Mouse (Mus musculus): ENCODE results near the gene Ear2. TPM values are rescaled to one million over a fixed set of nuclear protein-coding genes. Genes with fewer than 3 reads are reported as not detected.
"Not testable (repeated sequence)": the region's sequence is repeated elsewhere in the genome, so short reads cannot be mapped to it uniquely, and the experiment has no call there.

The Ear2 gene
- not detected in 2 replicates for polyA plus RNA-seq (2012; ENCODE audit: insufficient read depth, insufficient read length, missing spikeins)

DNA sequence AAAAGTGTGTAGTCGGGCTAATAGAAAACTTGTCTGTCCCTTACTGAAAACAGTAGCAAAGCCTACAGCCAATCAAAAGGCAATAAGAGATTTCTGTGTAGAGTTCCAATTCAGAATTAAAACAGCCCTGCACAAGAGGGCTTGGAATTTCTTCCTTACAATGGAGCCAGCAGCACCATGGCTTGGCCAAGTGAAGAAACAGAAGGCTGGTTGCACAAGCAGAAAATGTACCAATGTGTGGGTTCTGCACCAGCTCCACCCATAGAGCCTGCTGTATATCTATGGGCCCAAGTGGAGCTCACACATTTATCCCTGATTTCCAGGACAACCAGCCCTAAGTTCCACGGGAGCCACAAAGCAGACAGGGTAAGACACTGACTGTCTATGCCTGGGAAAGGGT, at the start of gene Ear2:
Gene Ear2, plus strand, starts transcription at position 301 of the 400 bp plus-strand sequence.
- not testable (repeated sequence) for H3K4me1 ChIP-seq (ENCODE audit: control insufficient read depth, insufficient read depth, low read length); H3K27ac ChIP-seq (ENCODE audit: insufficient read depth, low read depth, low read length); H3K4me3 ChIP-seq (ENCODE audit: insufficient read depth, low read length)

DNA sequence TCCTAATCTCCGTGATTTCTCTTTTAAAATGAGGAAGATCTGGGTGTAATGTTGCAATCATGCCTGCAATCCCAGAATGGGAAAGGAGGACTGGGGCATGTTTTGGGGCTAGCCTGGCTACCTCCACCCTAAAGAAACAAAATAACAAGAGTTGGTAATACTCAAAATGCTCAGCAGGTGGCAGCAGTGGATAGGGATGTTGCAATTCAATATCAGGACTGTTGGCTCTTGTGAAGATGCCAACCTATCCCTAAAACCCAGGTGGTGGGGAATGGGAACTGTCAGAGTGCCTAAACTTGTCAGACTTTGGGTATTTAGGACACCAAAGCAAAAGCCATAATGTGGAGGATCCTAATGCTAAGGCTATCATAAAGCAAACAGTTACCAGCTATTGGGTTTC, 34.6 kb upstream of the Ear2 start:
- not testable (repeated sequence) for H3K27ac ChIP-seq (ENCODE audit: insufficient read depth, low read depth, low read length); H3K4me1 ChIP-seq (ENCODE audit: control insufficient read depth, insufficient read depth, low read length)

DNA sequence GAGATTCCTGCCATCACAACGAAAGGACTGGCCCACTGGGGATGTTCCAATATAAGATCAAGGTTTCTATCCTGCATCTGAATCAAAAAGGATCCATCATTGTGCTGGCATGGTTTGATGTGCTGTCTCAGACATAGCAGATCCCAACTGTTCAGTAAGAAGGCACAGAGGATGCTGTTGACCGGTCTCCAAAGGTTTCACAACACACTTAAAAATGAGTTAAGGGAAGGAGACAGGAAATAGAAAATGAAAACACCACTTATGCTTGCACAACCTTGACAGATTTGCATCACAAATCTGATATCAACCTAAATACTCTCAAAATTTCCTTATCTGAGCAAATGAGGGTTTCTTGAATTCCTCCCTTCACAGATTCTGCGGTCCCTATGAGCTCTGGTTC, 31.9 kb upstream of the Ear2 start:
- H3K4me3 ChIP-seq (ENCODE audit: insufficient read depth, low read length); H3K27ac ChIP-seq (ENCODE audit: insufficient read depth, low read depth, low read length); H3K4me1 ChIP-seq (ENCODE audit: control insufficient read depth, insufficient read depth, low read length): not testable (repeated sequence)

More for the DNA sequence above, 34.6 kb upstream of the Ear2 start:
- not testable (repeated sequence) for H3K4me3 ChIP-seq (ENCODE audit: insufficient read depth, low read length)

DNA sequence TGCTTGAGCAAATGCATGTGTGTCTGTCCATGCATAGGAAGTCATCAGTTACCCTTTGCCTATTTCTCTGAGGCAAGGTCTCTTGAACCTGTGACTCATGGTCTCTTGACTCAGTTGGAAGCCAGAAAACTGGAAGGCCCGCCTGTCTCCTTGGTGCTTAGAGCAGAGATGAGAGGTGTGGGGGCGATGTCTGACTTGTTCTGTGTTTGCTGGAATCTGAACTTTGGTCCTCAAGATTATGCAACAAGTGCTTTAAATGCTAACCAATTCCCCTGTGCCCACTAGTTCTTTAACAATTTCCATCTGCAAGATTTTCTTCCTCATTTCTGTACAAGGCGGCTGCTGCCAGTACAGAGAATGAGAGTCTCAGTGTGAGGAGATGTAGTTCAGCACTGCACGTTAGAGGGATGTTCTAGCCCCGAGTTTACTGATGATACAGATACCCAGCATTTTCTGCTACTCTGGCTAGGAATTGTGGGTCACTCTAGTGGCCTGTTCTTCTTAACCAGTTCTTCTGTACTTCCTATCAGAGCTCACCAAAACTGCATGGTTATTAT, 24.6 kb upstream of the Ear2 start:
- not testable (repeated sequence) for H3K4me1 ChIP-seq (ENCODE audit: control insufficient read depth, insufficient read depth, low read length); H3K4me3 ChIP-seq (ENCODE audit: insufficient read depth, low read length); H3K27ac ChIP-seq (ENCODE audit: insufficient read depth, low read depth, low read length)

DNA sequence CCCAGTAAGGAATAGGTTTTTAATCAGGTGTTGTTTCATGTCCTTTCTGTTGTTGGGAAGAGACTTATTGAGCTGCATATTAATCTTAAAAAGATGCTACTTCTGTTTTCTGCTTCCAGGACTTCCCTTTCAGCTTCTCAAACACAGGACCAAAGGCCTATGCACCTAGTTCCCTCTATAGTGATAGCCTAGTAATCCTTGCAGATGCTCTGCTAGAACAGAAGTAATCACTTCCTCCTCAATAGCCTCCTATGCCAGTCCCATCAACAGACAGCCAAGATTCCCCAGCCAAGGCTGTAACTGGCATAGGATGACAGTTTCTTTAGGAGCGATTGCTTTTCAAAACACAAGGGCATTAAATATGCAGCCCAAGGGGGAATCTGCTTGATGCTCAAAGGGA, 15.9 kb upstream of the Ear2 start:
- H3K4me1 ChIP-seq (ENCODE audit: control insufficient read depth, insufficient read depth, low read length); H3K27ac ChIP-seq (ENCODE audit: insufficient read depth, low read depth, low read length); H3K4me3 ChIP-seq (ENCODE audit: insufficient read depth, low read length): not testable (repeated sequence)

DNA sequence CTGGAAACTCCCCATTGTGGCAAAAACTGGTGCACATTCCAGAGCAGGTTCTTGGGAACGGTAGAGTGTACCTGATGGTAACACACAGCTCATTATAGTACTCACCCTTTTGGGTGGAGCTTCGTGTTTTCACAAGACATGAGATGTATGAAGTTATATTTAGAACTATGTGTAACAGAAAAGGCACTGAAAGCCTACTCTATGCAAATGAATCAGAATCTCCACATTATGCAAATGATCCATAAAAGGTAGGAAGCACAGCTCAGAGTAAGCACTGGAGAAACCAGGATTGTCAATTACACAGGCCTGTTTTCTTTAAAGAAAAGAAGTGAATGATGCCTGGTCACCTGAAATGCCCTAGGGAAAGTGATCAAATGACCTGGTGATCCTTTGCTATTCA, 14.9 kb upstream of the Ear2 start:
- H3K4me3 ChIP-seq (ENCODE audit: insufficient read depth, low read length); H3K27ac ChIP-seq (ENCODE audit: insufficient read depth, low read depth, low read length); H3K4me1 ChIP-seq (ENCODE audit: control insufficient read depth, insufficient read depth, low read length): not testable (repeated sequence)

DNA sequence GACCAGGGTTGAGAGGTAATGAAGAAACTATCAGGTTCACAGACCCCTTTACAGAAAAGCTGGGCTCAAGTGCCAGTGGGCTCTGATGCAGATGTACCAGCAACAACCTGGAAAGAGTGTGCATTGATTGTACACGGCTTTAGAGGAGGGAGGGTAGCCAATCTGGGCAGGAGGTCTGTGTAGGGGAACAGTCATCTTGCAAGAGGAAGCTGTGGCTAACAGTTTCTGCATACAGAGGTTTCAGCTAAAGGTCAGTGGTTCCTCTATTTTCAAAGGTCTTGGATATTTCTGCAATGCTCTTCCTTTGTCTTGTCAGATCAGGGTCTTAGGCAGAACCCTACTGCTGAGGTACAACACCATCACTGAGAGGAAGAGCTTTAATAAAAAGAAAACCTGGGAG, 10.9 kb upstream of the Ear2 start:
- H3K4me1 ChIP-seq (ENCODE audit: control insufficient read depth, insufficient read depth, low read length); H3K27ac ChIP-seq (ENCODE audit: insufficient read depth, low read depth, low read length); H3K4me3 ChIP-seq (ENCODE audit: insufficient read depth, low read length): not testable (repeated sequence)

DNA sequence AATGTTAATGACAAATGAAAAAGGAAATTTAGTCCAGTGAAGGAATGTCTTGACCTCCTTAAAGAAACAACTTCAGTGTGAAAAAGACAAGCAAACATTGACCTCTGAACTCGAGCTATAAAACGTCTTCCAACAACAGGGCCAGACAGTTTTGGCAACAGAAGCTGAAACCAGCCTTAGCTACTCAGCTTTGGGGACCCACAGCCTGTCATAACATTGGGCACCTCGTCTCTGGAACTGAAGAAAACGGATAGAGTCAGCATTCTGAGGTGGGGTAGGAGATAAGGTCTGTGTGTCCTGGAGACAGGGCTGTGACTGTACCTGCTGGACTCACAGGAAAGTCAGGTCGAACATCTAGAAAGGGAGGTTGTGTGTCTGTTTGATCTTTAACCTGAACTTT, 8.0 kb upstream of the Ear2 start:
- H3K27ac ChIP-seq (ENCODE audit: insufficient read depth, low read depth, low read length); H3K4me3 ChIP-seq (ENCODE audit: insufficient read depth, low read length); H3K4me1 ChIP-seq (ENCODE audit: control insufficient read depth, insufficient read depth, low read length): not testable (repeated sequence)

DNA sequence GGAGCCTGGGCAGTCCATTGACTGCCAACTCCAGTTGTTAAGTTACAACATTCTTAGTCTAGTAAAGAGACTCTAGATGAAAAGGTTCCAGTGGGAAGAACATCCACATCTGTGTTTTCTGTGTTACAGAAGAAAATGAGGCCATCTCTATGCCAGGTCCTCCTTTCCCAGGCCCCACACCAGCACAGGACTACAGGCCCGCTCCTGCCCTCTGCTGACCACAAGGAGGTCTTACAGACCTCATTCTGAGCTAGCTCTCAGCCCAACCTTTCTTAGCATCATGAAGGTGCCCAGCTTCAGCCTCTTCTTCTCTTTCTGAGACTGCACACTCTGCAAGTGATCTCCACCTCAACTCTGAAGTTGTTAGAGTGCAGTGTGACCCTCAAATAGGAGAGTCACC, 2.4 kb upstream of the Ear2 start:
- H3K4me3 ChIP-seq (ENCODE audit: insufficient read depth, low read length); H3K27ac ChIP-seq (ENCODE audit: insufficient read depth, low read depth, low read length); H3K4me1 ChIP-seq (ENCODE audit: control insufficient read depth, insufficient read depth, low read length): not testable (repeated sequence)

DNA sequence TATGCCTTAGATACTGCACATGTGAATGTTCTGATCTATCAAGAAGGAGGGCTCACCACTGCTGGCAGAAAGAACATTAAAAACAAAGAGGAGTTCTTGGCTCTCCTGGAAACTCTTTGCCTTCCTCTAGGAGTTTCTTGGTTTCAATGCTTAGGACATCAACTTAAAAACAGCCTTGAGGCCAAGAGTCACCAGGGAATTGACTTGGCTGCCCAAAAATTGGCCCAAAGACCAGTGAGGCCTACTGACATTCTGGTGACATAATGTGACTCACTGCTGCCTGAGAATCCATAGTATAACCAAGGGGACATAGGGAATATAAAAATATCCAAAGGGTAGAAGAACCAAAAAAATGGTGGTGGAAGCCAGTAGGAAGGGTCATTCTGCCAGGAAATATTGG, 8.5 kb downstream of the Ear2 start:
- TF ChIP-seq POLR2A (IDR thresholded peaks at IDR 0.05; ENCODE audit: borderline replicate concordance, low read depth, low read length) (no peak), CTCF (IDR thresholded peaks at IDR 0.05; ENCODE audit: low read depth, low read length) (no peak)
- no peaks in the 10 kb centered on the region for H3K4me1 ChIP-seq (ENCODE audit: control insufficient read depth, insufficient read depth, low read length)

DNA sequence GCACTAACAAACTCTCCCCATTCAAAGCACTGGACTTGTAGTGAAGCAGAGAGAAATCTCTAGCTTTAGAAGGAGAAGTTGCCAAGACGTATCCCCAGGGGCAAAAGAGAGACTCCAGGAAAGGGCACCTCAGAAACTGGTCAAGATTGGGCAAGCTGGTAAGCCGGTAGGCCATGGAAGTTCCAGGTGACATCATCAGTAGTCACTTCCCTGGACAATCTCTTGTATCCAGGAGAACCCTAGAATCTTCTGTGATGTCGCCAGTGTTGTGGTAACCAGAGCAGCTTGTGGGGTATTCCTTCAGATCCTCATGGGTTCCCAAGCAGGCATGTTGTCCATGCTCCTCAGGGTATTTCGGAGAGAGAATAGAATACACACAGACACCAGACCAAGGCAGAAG, 21.1 kb downstream of the Ear2 start, which contains the start of gene Gm3327:
Gene Gm3327, plus strand, starts transcription at position 301 of the 400 bp plus-strand sequence.
- H3K4me1 ChIP-seq (ENCODE audit: control insufficient read depth, insufficient read depth, low read length); H3K4me3 ChIP-seq (ENCODE audit: insufficient read depth, low read length); H3K27ac ChIP-seq (ENCODE audit: insufficient read depth, low read depth, low read length): not testable (repeated sequence)

More for the DNA sequence above, 8.5 kb downstream of the Ear2 start:
- no peak overlapping the region for H3K4me3 ChIP-seq (ENCODE audit: insufficient read depth, low read length)
- no peak overlapping the region for H3K27ac ChIP-seq (ENCODE audit: insufficient read depth, low read depth, low read length)

Other genes with a start within 250 kb of the Ear2 start
- not detected in 2 replicates for gene Ear1, start 227.1 kb upstream of the Ear2 start, polyA plus RNA-seq (2012; ENCODE audit: insufficient read depth, insufficient read length, missing spikeins)
- not detected in 2 replicates for gene Ear10, start 179.1 kb upstream of the Ear2 start, polyA plus RNA-seq (2012; ENCODE audit: insufficient read depth, insufficient read length, missing spikeins)
- gene Gm8113, start 177.3 kb upstream of the Ear2 start, polyA plus RNA-seq (2012; ENCODE audit: insufficient read depth, insufficient read length, missing spikeins) = not detected in 2 replicates
- not detected in 2 replicates for gene Ang5, start 145.6 kb upstream of the Ear2 start, polyA plus RNA-seq (2012; ENCODE audit: insufficient read depth, insufficient read length, missing spikeins)
- not detected in 2 replicates for gene Ang6, start 100.4 kb upstream of the Ear2 start, polyA plus RNA-seq (2012; ENCODE audit: insufficient read depth, insufficient read length, missing spikeins)
- gene Gm3327, start 21.2 kb downstream of the Ear2 start, polyA plus RNA-seq (2012; ENCODE audit: insufficient read depth, insufficient read length, missing spikeins) = not detected in 2 replicates
- not detected in 2 replicates for gene Gm8212, start 95.0 kb downstream of the Ear2 start, polyA plus RNA-seq (2012; ENCODE audit: insufficient read depth, insufficient read length, missing spikeins)
- not detected in 2 replicates for gene 4930503E14Rik, start 110.6 kb downstream of the Ear2 start, polyA plus RNA-seq (2012; ENCODE audit: insufficient read depth, insufficient read length, missing spikeins)
- gene Gm8220, start 182.9 kb downstream of the Ear2 start, polyA plus RNA-seq (2012; ENCODE audit: insufficient read depth, insufficient read length, missing spikeins) = not detected in 2 replicates
- gene Gm5930, start 235.9 kb downstream of the Ear2 start, polyA plus RNA-seq (2012; ENCODE audit: insufficient read depth, insufficient read length, missing spikeins) = not detected in 2 replicates